Mouse (Mus musculus) v-Abl transformed pro-B cells (cell line): Measurements from ENCODE around the gene Dmrta2.

Source experiments
- in situ Hi-C, 2 experiments: fragments of 400-800 bp; cut with MboI; formaldehyde crosslinking; loops; one replicate each; pipeline ENCODE4 v1.15.1; 2025; ENCODE audit not compliant: unreplicated experiment in 2 of 2

Dmrta2 gene

GRCm38 (mm10) chr4:109978858-109979340, 1.0 kb downstream of the Dmrta2 start:
- in situ Hi-C loops = no loop called here

GRCm38 (mm10) chr4:109979461-109980320, 1.8 kb downstream of the Dmrta2 start:
- in situ Hi-C loops = no loop called here

- in situ Hi-C loops = no loop called here
Observed at GRCm38 (mm10) chr4:109980321-109981082, 2.6 kb downstream of the Dmrta2 start.

- in situ Hi-C loops = no loop called here
Observed at GRCm38 (mm10) chr4:109981083-109981870, 3.4 kb downstream of the Dmrta2 start.

GRCm38 (mm10) chr4:109981871-109982680, 4.2 kb downstream of the Dmrta2 start:
- in situ Hi-C loops = no loop called here

- in situ Hi-C loops = no loop called here
Observed at GRCm38 (mm10) chr4:109982681-109983265, 4.9 kb downstream of the Dmrta2 start.

- in situ Hi-C loops = no loop called here
Observed at GRCm38 (mm10) chr4:109983281-109984001, 5.6 kb downstream of the Dmrta2 start.

- in situ Hi-C loops = no loop called here
Observed at GRCm38 (mm10) chr4:109984011-109984411, 6.2 kb downstream of the Dmrta2 start.

- in situ Hi-C loops = no loop called here
Observed at GRCm38 (mm10) chr4:109984496-109985423, 6.9 kb downstream of the Dmrta2 start.

GRCm38 (mm10) chr4:109985424-109986172, 7.7 kb downstream of the Dmrta2 start:
- in situ Hi-C loops = no loop called here

- in situ Hi-C loops = no loop called here
Observed at GRCm38 (mm10) chr4:109986301-109986700, 8.4 kb downstream of the Dmrta2 start.

GRCm38 (mm10) chr4:109986748-109987355, 9.0 kb downstream of the Dmrta2 start:
- in situ Hi-C loops = no loop called here

GRCm38 (mm10) chr4:109987560-109988362, 9.9 kb downstream of the Dmrta2 start:
- in situ Hi-C loops = no loop called here

- in situ Hi-C loops = no loop called here
Observed at GRCm38 (mm10) chr4:109988411-109988810, 10.6 kb downstream of the Dmrta2 start.

GRCm38 (mm10) chr4:109989213-109989612, 11.4 kb downstream of the Dmrta2 start:
- in situ Hi-C loops = no loop called here

GRCm38 (mm10) chr4:110006044-110006443, 28.2 kb downstream of the Dmrta2 start:
- in situ Hi-C loops = loop anchor here (25.0 kb wide), 2 partner anchors 769 to 1319 kb away; partner anchors contain the start of gene Calr4 (in 1 of the 2)
